Mouse (Mus musculus) gonadal fat pad, adult 2 months (tissue): Measurements from ENCODE around the gene Ddx42. TPM values are rescaled to one million over a fixed set of nuclear protein-coding genes. Genes with fewer than 3 reads are reported as not detected.
"Not testable (repeated sequence)": the region's sequence is repeated elsewhere in the genome, so short reads cannot be mapped to it uniquely, and the experiment has no call there.

Experiments used
- DNase-seq: peaks from one replicate; pipeline ENCODE4 v3.0.0-alpha.2; 2012; ENCODE audit warnings: low read depth
- polyA plus RNA-seq: library from polyadenylated mRNA; depleted of rRNA; stranded (reverse); fragments of >200 nt; gene quantifications from 2 replicates; pipeline ENCODE4 v1.2.3, GENCODE M21; 2012

Ddx42 gene
- polyA plus RNA-seq, 1 experiment, result 14.3 TPM

DNA sequence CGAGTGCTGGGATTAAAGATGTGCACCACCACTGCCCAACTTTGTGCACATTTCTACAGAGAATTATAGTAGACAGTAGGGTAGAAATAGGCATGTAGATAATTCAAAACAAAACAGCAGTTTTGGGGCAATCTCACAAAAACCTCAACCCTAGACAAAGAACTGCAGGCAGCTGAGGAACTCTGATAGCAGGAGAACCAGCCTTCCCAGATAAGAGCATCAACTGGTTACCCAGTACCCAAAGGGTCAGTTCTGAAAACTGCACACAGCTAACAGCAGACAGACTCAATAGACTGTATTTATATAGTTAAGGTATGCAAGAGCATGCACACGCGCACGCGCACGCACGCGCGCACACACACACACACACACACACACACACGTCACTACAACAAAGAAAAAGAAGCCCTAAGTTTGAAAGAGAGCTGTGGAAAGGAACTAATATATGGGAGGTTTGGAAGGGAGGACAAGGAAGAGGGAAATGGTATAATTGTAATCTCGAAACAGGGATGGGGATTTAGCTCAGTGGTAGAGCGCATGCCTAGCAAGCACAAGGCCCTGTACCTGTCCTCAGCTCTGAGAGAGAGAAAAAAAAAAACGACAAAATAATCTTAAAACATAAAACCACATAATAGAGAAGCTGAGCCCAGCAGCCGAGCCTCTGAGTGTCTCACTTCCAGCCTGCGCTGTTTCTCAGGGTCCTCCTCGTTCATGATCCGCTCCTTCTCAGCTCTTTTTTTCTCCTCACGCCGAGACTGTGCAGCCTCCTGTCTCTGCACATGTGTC, 15.2 kb upstream of the Ddx42 start:
- DNase-seq, result no peak

DNA sequence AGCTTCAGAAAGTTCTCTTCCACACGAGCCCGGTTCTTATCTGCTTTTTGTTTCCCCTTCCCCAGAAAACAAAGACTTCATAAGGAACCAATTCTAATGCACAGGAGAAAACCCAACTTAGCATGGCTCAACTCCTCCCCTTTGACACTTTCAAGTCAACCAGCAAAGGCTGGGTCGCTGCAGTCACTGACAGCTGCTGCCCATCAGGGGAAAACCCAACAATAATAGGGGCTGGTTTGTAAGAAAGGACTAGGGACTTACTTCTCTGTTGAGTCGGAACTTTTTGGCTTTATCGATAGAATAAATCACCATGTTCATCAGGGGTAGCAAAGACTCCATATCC, 14.6 kb upstream of the Ddx42 start, which contains the start of gene Strada:
Strada (minus strand) TSS at position 46 of the 343 bp plus-strand sequence.
- no peak for DNase-seq

DNA sequence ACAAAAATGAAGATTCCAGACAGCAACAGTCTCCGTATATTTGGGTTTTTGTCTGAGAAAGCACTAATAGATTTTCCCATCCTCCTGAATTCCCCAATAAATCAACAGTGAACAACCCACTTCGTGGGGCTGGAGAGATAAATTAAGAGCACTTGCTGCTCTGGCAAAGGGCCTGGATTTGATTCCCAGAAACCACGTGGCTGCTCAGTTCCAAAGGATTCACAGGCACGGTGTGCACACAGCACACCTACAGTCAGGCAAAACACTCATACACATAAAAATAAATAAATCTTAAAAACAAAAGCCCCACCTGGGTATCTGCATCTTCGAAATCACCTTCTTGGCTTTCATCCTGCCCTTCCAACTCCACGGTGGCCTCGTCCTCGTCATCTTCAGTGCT, 4.0 kb upstream of the Ddx42 start:
- DNase-seq, result no peak

DNA sequence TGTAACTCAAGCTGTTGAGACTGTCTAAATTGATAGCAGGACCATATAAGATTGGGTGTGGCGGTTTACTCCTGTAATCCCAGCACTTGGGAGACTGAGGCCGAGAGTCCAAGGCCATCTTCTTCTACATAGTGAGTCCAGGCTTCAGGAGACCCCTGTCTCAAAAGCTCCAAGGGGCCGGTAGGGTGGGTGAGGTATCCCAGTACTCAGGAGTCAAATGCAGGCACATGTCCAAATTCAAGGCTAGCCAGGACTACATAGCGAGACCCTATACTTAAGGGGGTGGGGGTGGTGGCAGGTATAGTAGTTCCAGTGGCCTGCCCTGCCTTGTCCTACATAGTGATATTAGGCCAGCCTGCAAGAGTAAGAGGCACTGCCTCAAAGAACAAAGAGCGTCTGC, 1.9 kb upstream of the Ddx42 start:
- DNase-seq, result no peak

DNA sequence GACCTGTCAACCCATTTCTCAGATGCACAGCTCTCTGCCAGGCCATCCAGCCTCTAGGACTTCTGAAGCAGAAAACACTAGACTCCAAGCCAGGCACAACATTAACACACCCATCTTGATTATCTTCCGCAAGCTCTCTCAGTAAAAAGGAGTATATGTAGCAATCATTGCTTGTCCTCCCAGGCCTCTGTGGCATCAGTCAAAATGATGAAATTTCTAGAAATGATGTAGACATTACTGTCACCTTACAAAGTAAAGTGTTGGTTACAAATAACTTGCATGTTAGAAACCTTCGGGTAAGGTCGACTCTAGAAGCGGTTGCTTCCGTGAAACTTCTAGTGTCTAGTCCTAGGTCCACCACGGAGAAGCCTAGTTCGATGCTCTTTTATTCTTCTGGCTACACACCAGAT, 1.3 kb upstream of the Ddx42 start:
- no peak for DNase-seq

DNA sequence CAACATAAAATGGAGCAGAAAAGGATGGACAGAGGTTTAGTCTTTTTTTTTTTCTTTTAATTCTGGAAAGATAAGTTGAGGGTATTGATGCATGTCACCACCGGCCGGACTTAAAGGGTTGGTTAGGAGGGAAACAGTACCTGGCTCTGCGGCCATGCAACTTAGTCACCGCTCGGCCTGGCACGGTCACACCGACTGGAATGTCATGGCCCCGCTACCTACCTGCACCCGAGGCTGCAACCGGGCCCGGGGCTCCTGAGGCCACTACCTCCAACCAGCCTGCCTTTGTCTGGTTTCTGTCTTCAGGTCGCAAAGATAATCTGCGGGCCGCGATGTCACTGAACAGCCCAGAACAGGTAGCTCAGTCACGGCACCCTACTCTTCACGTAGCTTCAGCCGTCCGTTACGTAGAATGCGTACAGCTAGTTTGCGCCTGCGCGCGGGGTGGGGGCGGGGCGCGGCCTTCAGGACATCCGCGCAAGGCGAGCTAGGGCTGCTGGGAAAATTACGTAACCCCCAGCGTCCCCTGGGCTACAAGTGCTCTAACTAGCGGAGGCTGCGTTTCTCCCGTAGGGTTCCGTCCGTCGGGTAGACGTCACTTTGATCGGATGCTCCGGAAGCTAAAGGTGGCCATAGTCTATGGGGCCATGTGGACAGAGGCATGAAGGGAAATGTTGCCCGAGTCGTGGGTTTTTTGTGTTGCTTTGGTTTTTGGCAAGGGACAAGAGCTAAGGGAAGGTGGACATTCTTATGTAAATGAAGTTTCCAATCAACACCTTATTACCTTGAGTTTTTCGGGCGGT, 598 bp upstream of the Ddx42 start, which contains the start of gene Ccdc47:
Ccdc47 (minus strand) TSS at position 418 of the 803 bp plus-strand sequence.
- peak; percentile 88 for DNase-seq

DNA sequence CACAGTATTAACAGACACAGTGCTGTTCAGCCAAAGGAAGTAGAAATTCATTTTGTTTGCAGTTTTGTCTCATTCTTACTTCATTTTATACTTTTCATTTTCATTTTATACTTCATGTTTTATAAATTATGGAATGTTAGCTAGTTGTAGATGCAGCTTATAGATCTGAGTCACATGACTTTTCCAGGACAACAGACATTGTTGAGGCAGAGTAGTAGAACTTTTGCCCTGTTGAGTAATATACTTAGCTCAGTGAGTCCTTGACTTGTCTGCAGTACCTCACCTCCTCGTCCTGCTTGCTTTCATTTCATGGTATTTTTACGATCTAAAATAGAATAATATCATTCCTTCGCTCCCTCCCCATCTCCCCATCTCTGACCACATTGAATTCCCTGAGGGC, 3.9 kb downstream of the Ddx42 start:
- DNase-seq, result no peak

DNA sequence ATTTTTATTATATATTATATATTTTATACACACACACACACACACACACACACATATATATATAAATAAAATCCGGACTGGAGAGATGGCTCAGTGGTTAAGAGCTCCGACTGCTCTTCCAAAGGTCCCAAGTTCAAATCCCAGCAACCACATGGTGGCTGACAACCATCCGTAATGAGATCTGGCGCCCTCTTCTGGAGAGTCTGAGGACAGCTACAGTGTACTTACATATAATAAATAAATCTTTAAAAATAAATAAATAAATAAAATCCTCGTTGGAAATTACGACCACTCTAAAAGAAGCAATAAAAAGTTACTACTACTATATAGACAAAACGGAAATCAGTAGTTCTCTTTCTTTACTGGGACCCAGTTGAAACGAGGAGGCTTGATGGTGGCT, 17.3 kb downstream of the Ddx42 start:
- not testable (repeated sequence) for DNase-seq

DNA sequence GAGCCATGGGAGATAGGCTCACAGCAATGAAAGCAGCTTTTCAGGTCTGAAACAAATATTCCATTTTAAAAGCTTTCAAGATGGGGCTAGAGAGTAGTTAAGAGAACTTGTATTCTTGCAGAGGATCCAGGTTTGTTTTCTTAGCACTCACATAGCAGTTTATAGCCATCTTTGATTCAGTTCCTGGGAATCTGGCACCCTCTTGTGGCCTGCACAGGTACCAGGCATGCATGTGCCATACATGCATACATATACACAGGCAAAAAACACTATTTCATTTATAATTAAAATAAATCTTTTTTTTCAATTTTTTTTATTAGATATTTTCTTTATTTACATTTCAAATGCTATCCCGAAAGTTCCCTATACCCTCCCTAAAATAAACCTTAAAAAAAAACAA, 30.1 kb downstream of the Ddx42 start:
- DNase-seq, result no peak

DNA sequence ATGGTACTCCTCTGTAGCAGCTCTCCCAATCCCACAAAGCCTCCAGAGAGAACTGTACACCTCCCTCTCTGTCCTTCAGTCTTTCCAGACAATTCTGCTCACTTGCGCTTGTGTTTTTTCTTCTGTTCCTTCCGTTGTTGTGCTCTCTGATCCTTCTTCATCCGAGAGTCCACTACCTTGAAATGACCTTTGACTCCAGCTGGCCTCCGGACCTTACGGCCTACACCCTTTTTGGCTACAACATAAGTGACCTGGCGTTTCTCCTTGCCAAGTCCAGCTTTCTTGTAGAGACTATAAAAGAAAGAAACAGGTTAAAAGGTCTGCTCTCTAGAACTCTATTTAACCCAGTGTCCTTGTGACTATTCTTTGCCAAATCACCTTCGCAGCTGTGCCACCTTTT, 32.6 kb downstream of the Ddx42 start:
- DNase-seq, result no peak

DNA sequence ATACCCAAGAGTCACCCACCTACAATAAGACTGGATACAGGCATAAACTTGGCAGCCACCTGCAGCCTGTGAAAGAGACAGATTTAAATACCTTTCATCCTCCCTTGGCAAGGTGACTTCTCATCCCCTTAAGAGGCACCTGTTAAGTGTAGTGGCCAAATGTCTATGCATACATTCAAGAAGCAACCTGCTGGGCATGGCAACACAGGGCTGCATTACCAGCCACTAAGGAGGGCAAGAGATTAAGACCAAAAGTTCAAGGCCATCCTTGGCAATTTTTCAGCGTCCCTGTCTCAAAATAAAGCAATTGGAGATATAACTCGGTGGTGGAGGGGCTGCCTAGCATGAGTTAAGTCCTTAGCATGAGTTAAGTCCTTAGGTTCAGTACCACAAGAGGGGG, 38.0 kb downstream of the Ddx42 start:
- DNase-seq, result no peak

DNA sequence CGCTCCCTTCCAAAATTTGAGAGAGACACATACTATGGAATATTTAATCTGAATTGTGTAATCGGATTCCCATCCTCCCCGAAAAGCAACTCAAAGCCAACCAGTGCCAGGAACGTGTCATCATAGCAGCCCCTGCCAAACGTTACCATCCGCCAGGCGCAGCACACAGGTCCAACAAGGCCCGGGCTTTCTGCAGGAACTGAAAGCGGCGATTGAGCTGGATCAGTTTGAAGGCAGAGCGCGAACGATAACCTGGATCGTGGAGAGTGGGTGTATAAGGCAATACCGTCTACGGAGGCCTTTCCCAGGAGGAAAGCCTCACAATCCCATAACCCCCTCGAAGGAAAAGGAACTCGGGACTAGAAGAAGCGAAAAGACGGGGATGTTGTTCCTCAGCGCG, 38.4 kb downstream of the Ddx42 start:
- DNase-seq, result no peak

DNA sequence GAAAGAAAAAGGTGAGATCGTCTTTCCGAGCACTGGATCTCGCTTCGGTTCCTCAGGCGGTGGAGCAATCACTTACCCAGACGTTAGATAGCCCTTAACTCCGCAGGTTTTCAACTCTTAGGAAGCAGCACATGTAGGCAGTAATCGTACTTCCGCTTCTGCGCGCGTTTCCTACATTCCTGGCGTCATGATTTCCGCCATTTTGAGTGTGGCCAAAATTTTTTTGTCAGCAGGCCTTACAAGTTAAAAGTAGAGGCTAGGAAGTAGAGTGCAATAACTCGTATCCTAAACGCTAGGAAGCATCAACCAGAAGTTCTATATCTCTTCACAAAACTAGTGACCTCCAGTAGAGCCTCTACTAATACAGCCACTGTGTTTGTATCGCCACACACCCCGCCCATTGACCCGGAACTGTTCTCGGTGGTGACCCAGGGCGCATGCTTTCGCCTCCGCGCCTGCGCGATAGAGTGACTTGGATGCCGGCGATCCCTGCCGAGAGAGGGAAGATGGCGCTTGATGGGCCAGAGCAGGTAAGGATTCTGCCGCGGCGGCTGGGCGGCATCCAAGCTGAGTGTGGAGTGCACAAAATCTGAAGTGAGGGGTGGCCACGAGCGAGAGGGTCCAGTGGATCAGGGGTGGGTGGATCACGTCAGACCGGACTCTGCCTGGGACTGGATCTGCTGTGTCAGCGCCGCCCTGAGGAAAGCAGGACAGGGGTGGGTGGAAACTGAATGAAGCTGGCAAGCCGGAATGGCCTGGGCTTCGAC, 39.1 kb downstream of the Ddx42 start, which contains the start of the genes Ftsj3 and Psmc5:
Ftsj3 (minus strand) TSS at position 395 of the 767 bp plus-strand sequence.
Psmc5 (plus strand) TSS at position 470 of the 767 bp plus-strand sequence.
- no peak for DNase-seq

DNA sequence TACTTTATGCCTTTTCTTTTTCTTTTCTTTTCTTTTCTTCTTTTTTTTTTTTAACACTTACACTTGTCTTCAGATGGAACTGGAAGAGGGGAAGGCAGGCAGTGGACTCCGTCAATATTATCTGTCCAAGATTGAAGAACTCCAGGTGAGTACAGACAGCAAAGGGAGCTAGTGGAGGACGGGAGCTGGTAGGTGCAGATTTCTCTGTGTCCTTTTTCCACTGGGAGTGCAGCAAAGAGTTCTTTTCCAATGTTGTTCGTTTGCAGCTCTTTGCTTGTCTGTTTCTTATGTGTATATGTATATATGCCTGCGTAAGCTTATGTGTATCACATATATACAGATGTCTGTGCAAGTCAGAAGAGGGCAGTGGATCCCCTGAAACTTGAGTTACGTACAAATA, 40.0 kb downstream of the Ddx42 start:
- no peak for DNase-seq

DNA sequence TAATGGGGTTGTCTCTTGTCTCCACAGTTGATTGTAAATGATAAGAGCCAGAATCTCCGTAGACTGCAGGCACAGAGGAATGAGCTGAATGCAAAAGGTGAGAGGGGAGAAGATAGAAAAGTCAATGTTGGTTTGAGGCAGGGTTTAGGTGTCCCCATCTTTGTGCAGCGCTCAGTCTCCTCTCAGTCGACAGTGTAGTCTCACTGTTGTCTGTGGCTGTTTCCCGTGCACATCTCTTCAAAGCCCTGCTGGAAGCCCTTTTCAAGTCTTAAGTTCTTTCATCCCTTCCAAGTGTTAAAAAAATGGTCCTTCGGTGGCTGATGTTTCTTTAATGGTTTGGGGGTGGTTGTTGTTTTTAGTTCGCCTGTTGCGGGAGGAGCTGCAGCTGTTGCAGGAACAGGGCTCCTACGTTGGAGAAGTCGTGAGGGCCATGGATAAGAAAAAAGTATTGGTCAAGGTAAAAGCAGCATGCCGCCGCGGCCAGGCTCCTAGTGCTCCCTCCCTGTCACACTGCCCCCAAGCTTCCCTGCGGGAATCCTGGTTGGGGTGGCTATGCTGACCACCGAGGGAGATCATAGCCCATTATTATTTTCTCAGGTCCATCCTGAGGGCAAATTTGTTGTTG, 44.2 kb downstream of the Ddx42 start:
- DNase-seq, result no peak

DNA sequence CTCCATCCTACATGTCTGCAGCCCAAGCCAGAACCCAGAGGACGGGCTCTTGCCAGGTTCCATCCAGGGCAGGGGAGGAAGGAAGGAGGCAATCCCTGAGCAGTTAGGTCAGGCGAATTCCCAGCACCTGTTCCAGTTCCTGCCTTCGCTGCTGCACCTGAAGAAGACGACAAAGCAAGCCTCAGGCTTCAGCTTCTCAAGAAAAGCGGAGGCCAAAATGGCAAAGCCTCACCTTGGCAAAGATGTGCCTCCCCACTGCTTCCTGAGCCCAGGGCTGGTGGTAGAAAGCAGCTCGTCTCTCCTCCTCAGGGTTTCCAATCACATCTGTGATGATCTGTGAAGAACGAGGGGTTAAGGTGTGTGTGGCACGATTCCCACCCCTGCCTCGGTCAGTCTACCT, 47.2 kb downstream of the Ddx42 start:
- no peak for DNase-seq

DNA sequence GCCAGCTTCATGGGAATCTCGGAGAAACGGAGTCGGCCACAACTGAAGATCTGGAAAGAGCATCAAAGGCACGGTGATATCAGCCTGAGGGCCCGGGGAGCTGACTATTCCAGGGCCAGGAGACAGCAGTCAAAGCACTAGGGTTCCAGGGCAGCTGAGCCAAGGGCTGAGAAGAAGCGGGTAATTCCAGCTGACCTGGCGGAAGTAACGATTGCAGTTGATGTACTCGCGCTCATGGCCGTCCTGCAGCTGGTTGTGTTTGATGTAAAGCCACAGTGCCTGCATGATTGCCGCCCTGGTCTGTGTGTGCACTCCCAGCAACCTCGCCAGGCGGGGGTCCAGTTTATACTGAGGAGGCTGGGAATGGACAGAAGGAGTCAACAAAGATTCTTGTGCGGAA, 48.3 kb downstream of the Ddx42 start:
- DNase-seq, result no peak

DNA sequence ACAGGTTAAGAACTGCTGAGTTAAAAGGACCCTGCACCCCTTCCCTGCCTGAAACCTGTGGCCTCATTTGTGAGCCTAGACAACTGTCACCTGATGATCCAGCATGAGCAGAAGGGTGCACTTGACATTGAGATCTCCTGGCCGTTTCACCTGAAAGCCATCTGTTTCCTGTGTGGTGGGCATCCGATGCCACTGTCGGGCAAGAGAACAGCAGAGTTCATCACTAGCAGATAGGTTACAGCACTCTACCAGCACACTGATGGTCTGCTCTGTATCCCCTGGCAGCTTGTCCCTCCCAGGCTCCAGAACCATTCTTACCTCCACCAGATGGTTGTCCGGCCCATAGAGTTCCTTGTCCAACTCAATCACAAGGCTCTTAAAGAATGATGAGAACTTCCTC, 48.8 kb downstream of the Ddx42 start:
- no peak for DNase-seq

DNA sequence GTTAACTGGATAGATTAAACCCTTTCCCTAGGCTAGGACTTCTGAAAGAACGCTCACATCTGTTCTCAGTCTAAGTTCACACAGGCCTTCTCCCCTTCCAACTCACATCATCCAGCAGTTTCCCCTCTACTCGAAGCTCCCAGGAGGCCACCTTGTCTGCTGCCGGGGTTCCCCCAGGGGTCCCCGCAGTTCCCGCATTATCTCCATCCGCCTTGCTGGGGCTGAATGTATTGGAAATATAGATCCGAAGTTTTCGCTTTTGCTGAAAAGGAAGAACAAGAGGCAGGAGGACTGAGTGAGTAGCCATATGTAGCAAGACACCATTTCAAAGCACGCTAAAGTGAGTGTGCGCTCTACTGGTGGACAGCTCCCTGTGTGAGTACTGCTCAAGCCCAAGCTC, 49.7 kb downstream of the Ddx42 start:
- DNase-seq, result no peak

DNA sequence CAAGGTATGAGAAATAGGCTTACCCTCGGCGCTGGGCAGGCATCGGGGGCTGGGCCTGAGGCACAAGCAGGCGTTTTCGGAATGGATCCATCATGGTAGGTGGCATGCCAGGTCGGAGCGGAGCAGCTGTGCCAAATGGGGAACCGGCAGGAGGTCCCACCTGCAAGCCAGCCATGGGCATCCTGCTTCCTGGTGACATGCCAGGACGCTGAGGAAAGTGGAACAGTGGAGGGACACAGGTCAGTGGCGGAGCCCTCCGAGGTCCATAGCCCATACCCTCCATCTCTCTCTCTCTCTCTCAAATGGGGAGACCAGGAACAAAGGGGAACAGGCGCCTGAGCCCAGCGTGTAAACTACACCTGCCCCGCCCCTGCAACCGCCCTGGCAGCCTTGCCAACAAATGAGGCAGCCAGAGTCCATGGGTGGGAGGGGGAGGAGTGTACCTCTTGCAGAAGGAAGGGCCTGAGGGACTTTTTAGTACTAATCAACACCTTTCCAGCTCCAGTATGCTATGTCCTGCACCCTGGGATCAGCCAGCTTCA, 50.7 kb downstream of the Ddx42 start:
- no peak for DNase-seq

DNA sequence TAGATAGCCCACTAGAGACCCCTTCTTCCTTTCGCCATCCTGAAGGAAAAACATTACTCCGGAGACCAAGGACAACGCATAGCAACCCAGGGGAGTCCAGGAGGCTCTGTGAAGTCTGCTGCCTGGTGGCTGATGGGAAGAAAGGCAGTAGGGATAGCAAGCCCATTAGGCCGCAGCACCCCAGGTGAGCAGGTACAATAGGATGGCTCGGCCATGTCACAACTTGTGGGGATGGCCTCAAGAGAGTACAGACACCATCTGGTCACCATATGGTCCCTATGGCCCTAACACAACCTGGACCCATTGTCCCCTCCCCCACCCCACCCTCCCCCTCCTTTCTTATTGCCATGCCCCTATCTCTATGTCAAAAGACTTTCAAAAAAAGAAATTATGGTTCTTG, 51.1 kb downstream of the Ddx42 start:
- no peak for DNase-seq
